Comparison of ENCODE assay signal across 26 mouse cellular contexts in the genomic region with DNA sequence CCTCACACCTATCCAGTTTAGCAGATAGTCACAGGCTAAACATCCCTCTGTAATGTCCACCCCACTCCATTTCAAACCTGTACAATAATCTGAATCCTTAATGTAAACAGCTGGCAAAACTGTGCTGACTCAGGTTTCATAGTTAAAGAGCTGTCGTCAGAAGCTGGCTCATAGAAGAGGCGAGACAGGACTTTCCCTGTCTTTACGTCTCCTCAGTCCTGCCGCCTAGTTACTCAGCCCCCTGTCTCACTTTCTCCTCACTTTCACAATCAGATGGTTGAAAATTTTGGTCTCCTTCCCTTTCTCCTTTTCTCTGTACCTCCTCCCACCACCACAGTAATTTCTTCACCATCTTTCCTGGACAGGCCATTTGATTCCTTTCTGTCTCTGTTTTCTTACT. TPM values are rescaled to one million over a fixed set of nuclear protein-coding genes. Genes with fewer than 3 reads are reported as not detected.
DNase-seq lines count a peak whose midpoint lies in the region; ATAC-seq lines count a peak whose summit lies in the region.
"Had no signal": no experiment of that assay in that cellular context is flagged by ENCODE, and none has a peak within 500 bp of the region (broad histone marks: within the 10 kb centered on the region; RNA-seq: fewer than 3 reads in every experiment).

No protein-coding gene starts in this region.

- H3K4me2 ChIP-seq in liver, embryonic 12.5 days, result no peak overlapping the region
- H3K4me2 ChIP-seq: embryonic facial prominence, embryonic 12.5 days; forebrain, embryonic 12.5 days had no signal

- DNase-seq in 3T3-L1 (ENCODE audit: low read depth, low spot score) (peak; percentile 78), NIH3T3 (ENCODE audit: low read depth) (peak; percentile 61)
- DNase-seq in c-Kit-positive CD71-positive TER-119-positive erythroid progenitor cells, embryonic 14.5 days (ENCODE audit: low spot score), result no peak
- DNase-seq in cerebellum, adult 8-10 months, result no peak
- DNase-seq: adrenal gland, adult 2 months; adrenal gland, postnatal 10 days; adrenal gland, postnatal 25 days; B cell, adult 2 months; cerebellum, adult 11-12 months; cerebellum, adult 2 months; cerebellum, adult 9-11 months; cerebellum, postnatal 14 days; cerebellum, postnatal 36 days had no signal

- peaks cover 12% of the 10 kb centered on the region; the same call in 1 of the 2 replicates for H3K27me3 ChIP-seq in liver, embryonic 12.5 days (replicated peaks)
- H3K27me3 ChIP-seq: CH12.LX; embryonic facial prominence, embryonic 12.5 days; forebrain, embryonic 12.5 days had no signal

- 0 out of 2 replicates have a peak, but pooled peaks have one; percentile 12 for ATAC-seq in granulocyte monocyte progenitor cell, adult 5-6 weeks (replicated peaks; ENCODE audit: poor library complexity, severe bottlenecking)
- no peak for ATAC-seq in liver, embryonic 12.5 days
- ATAC-seq: CD4-positive, CD25-positive, alpha-beta regulatory T cell, adult 4 months; forebrain, embryonic 14.5 days; forebrain, embryonic 16.5 days had no signal

- H3K36me3 ChIP-seq in liver, embryonic 12.5 days, result no peaks in the 10 kb centered on the region
- H3K36me3 ChIP-seq: embryonic facial prominence, embryonic 10.5 days; embryonic facial prominence, embryonic 12.5 days; forebrain, embryonic 10.5 days; forebrain, embryonic 12.5 days had no signal

- H3K4me1 ChIP-seq in liver, embryonic 12.5 days, result no peaks in the 10 kb centered on the region
- H3K4me1 ChIP-seq: embryonic facial prominence, embryonic 12.5 days had no signal

- H3K9me3 ChIP-seq in liver, embryonic 12.5 days (replicated peaks), result no peaks in the 10 kb centered on the region
- H3K9me3 ChIP-seq: embryonic facial prominence, embryonic 10.5 days; embryonic facial prominence, embryonic 12.5 days; forebrain, embryonic 12.5 days; G1E had no signal

- no peak overlapping the region for H3K9ac ChIP-seq in liver, embryonic 12.5 days
- H3K9ac ChIP-seq: embryonic facial prominence, embryonic 12.5 days; forebrain, embryonic 12.5 days had no signal

- 55% methylated on average over 4 of the region's 4 CpGs for WGBS in liver, embryonic 12.5 days (ENCODE audit: insufficient replicate concordance)

- H3K4me3 ChIP-seq in liver, embryonic 12.5 days, result no peak overlapping the region
- H3K4me3 ChIP-seq: embryonic facial prominence, embryonic 10.5 days; embryonic facial prominence, embryonic 12.5 days; erythroblast, embryonic 14.5 days; forebrain, embryonic 10.5 days; forebrain, embryonic 12.5 days had no signal

- no peak overlapping the region for H3K27ac ChIP-seq in liver, embryonic 12.5 days
- H3K27ac ChIP-seq: embryonic facial prominence, embryonic 10.5 days; embryonic facial prominence, embryonic 12.5 days; forebrain, embryonic 10.5 days; forebrain, embryonic 12.5 days had no signal

RNA-seq across cellular contexts. Expression of gene Timp1, which starts 1.9 kb away (rescaled TPM):
- not detected in 2 replicates for total RNA-seq in granulocyte monocyte progenitor cell, adult 5-6 weeks (2014; fragmentation: Nextera tagmentation)
- not detected in 2 replicates for total RNA-seq in granulocyte monocyte progenitor cell, adult 5-6 weeks (2017)
- polyA plus RNA-seq in liver, embryonic 12.5 days (2016; fragmentation: Nextera tagmentation; extraction: Ambion mirVana), result 3.7 and 5.1 TPM in 2 replicates
- total RNA-seq: common myeloid progenitor, adult 5-6 weeks; G1E had no signal
- polyA plus RNA-seq: erythroblast, embryonic 14.5 days; G1E had no signal

RNA-seq across cellular contexts. Expression of gene Syn1, which starts 52.7 kb away (rescaled TPM):
- not detected in 2 replicates for total RNA-seq in granulocyte monocyte progenitor cell, adult 5-6 weeks (2014; fragmentation: Nextera tagmentation)
- not detected in 2 replicates for total RNA-seq in granulocyte monocyte progenitor cell, adult 5-6 weeks (2017)
- 0.04 TPM in 1 of 2 replicates, not detected in the other for polyA plus RNA-seq in liver, embryonic 12.5 days (2016; fragmentation: Nextera tagmentation; extraction: Ambion mirVana)
- total RNA-seq: common myeloid progenitor, adult 5-6 weeks; G1E had no signal
- polyA plus RNA-seq: erythroblast, embryonic 14.5 days; G1E had no signal

Comparison
In these comparisons a context has a peak if more than half of its experiments do, and no peak if none do; other contexts are left out.
1. DNase-seq: peak in 3T3-L1 (single experiment) and NIH3T3 (single experiment); none in c-Kit-positive CD71-positive TER-119-positive erythroid progenitor cells, embryonic 14.5 days (single experiment) and cerebellum, adult 8-10 months (single experiment).